Mouse (Mus musculus) midbrain, embryonic 16.5 days (tissue): ENCODE data around the gene Endog. TPM values are rescaled to one million over a fixed set of nuclear protein-coding genes. Genes with fewer than 3 reads are reported as not detected.
A peak's percentile ranks its signal among the peaks of the same experiment; 100 is the strongest.
"Not testable (repeated sequence)": the region's sequence is repeated elsewhere in the genome, so short reads cannot be mapped to it uniquely, and the experiment has no call there.

Experiments used
- ATAC-seq: fragments of 200-750 bp; cut with Nextera tagmentation; 2 replicates; pipeline ENCODE4 v1.8.0; 2017; ENCODE audit warnings: moderate TSS enrichment
- H3K27ac ChIP-seq: fragments of 300-500 bp; sonication (generic); 2 replicates; pipeline ENCODE4 v1.5.1; 2014; ENCODE audit warnings: mild to moderate bottlenecking, low read length, mixed read lengths
- H3K27me3 ChIP-seq: fragments of 300-500 bp; sonication (generic); 2 replicates; pipeline ENCODE4 v1.6.1; 2014; ENCODE audit warnings: low read depth, low read length, mixed read lengths; ENCODE audit not compliant: control insufficient read depth, insufficient read depth
- H3K36me3 ChIP-seq: fragments of 300-500 bp; sonication (generic); 2 replicates; pipeline ENCODE4 v1.6.1; 2014; ENCODE audit warnings: mild to moderate bottlenecking, low read length, moderate library complexity, mixed read lengths; ENCODE audit not compliant: control insufficient read depth, insufficient read depth
- H3K4me1 ChIP-seq: fragments of 300-500 bp; sonication (generic); 2 replicates; pipeline ENCODE4 v1.6.1; 2014; ENCODE audit warnings: mild to moderate bottlenecking, low read length, mixed read lengths; ENCODE audit not compliant: control insufficient read depth, insufficient read depth
- H3K4me2 ChIP-seq: fragments of 300-500 bp; sonication (generic); 2 replicates; pipeline ENCODE4 v1.6.1; 2014; ENCODE audit warnings: mild to moderate bottlenecking, low read length, mixed read lengths
- H3K4me3 ChIP-seq: fragments of 300-500 bp; sonication (generic); 2 replicates; pipeline ENCODE4 v1.5.1; 2014; ENCODE audit warnings: low read depth, mild to moderate bottlenecking, low read length, moderate library complexity, mixed read lengths
- H3K9ac ChIP-seq: fragments of 300-500 bp; sonication (generic); 2 replicates; pipeline ENCODE4 v1.6.1; 2014; ENCODE audit warnings: low read depth, low read length, mixed read lengths
- H3K9me3 ChIP-seq: fragments of 300-500 bp; sonication (generic); replicated peaks from 2 replicates; pipeline ENCODE4 v1.6.1; 2014; ENCODE audit warnings: mild to moderate bottlenecking, low read length, mixed read lengths; ENCODE audit not compliant: control insufficient read depth, poor library complexity, severe bottlenecking
- WGBS: fragments of 180-500 bp; shearing (Covaris S2); extraction: QIAGEN DNeasy Blood & Tissue Kit; methylation state at CpG from one replicate; pipeline ENCODE4 v1.1.7; 2014; 5-methylcytosine and 5-hydroxymethylcytosine counted together
- polyA plus RNA-seq: library from polyadenylated mRNA; unstranded; fragments of >200 nt; fragmentation: Nextera tagmentation; extraction: Ambion mirVana; gene quantifications from 2 replicates; pipeline ENCODE4 v1.2.1, GENCODE M21; 2015

Endog gene
- polyA plus RNA-seq, 1 experiment from 2014 or later, result 27.0 TPM

DNA sequence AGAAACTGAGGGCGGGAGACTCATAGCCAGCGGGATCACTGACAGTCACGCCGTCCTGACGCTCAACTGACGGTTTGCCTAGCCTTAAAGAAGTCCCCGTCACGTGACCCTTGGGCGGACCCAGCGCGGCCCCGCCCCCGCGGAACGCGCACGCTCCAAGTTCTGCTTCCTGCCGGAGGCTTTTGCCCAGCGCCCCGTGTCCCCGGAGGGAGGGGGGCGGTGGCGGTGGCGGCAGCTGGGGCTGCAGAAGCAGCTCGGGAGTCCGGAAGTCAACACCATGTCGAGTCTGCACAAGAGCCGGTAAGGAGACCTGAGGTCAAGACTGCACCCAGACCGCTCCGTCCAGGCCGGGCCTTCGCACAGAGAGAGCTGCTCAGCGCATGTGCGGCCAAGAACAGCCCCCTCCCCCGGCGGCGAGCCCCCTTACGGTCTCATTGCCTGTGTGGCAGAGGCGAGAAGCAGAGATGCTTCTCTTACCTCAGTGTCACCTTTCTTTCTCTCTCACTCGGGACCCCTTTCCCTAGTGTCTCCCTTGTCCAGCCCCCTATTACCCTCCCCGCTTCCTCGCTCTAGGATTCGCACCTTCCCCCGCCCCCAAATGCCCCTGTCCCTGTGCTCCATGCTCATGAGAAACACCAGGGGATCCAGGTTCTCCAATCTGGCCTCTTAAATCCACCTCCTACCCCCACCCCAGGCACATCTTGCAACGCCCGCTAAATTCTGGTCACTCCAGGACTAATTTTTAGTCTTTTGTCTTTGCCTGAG is 37.5 kb upstream of the Endog start, which contains the start of gene Tbc1d13:
Tbc1d13 (plus strand) TSS at position 134 of the 765 bp plus-strand sequence.
- peaks cover 12% of the 10 kb centered on the region for H3K36me3 ChIP-seq
- peak within 1 kb of the TSS; percentile 83 for H3K27ac ChIP-seq
- no peaks in the 10 kb centered on the region for H3K9me3 ChIP-seq
- peak; percentile 93 for ATAC-seq
- H3K9ac ChIP-seq, result peak within 1 kb of the TSS; percentile 74
- H3K4me2 ChIP-seq, result peak within 1 kb of the TSS; percentile 93
- 0% methylated on average over 40 of the region's 46 CpGs for WGBS
- H3K4me1 ChIP-seq, result peaks cover 22% of the 10 kb centered on the region
- peak within 1 kb of the TSS; percentile 79 for H3K4me3 ChIP-seq
- no peaks in the 10 kb centered on the region for H3K27me3 ChIP-seq

DNA sequence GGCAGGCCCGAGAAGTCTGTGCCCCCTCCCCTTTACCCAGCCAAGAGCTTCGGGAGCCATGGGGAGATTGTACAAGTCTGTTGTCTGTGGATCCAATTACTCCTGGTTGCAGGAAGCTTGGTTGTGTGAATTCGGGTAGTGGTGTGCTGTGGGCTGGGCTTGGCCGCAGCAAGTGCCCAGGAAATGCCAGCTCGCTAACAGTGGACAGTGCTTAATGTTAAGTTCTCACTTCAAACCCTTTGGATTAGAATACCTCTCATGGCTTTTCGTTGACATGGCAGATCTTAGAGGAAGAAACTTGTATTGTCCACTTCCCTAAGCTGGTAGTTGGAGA is 36.9 kb upstream of the Endog start:
- no peaks in the 10 kb centered on the region for H3K9me3 ChIP-seq
- H3K4me1 ChIP-seq, result peaks cover 22% of the 10 kb centered on the region
- H3K9ac ChIP-seq, result peak overlapping the region; percentile 74
- WGBS, result 25% methylated on average over 6 of the region's 6 CpGs
- peaks cover 12% of the 10 kb centered on the region for H3K36me3 ChIP-seq
- H3K27ac ChIP-seq, result peak overlapping the region; percentile 83
- ATAC-seq, result peak; percentile 36; the same call in 1 of the 2 replicates
- peak overlapping the region; percentile 93 for H3K4me2 ChIP-seq
- H3K27me3 ChIP-seq, result no peaks in the 10 kb centered on the region
- H3K4me3 ChIP-seq, result peak overlapping the region; percentile 79

DNA sequence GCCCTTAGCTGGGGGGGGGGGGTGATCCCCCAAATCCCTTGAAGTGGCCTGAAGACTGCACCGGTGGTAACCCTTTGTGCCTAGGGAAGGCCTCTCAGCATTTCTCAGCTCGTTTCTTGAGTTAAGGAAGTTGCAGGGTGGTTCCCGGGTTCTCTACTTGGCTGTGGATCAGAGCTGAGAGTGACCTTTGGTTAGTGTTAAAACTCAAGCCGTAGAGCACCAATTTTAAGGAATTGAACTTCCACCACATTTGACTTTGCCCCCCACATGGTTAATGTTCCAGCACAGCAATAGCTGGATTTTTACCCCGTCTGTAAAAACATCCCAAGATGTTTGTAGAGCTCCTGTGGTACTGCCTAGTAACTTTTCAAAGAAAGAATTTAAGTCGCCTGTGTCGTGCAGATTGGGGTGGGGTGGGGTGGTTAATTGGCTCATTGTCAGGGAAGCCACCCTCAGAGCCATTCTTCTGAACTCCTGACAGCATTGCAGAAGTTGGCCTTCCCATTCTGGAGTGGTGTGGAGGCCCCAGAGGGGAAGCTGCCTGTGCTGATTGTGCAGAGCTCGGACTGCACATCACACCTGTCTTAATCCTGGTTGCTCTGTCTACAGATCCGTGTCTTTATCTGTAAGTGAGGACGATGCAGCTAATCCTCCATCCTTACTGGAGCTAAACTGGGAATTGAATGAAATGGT is 36.2 kb upstream of the Endog start:
- WGBS, result 42% methylated on average over 10 of the region's 10 CpGs
- Histone ChIP-seq H3K4me2 (peak overlapping the region; percentile 93), H3K4me3 (peak overlapping the region; percentile 79), H3K9me3 (no peaks in the 10 kb centered on the region), H3K36me3 (peaks cover 12% of the 10 kb centered on the region), H3K9ac (peak overlapping the region; percentile 74; the same call in 1 of the 2 replicates), H3K27ac (no peak overlapping the region), H3K27me3 (no peaks in the 10 kb centered on the region), H3K4me1 (peaks cover 22% of the 10 kb centered on the region)
- ATAC-seq, result no peak

- H3K36me3 ChIP-seq, result peaks cover 23% of the 10 kb centered on the region
Observed at GRCm38 (mm10) chr2:30136458-30136857, 34.8 kb upstream of the Endog start.

GRCm38 (mm10) chr2:30140021-30140420 is 31.3 kb upstream of the Endog start:
- not testable (repeated sequence) for H3K4me3 ChIP-seq, H3K27me3 ChIP-seq, H3K4me2 ChIP-seq, H3K9me3 ChIP-seq, H3K4me1 ChIP-seq, H3K9ac ChIP-seq, ATAC-seq, H3K27ac ChIP-seq
- 94% methylated on average over 4 of the region's 4 CpGs for WGBS
- H3K36me3 ChIP-seq, result peaks cover 47% of the 10 kb centered on the region

More at GRCm38 (mm10) chr2:30136458-30136857, 34.8 kb upstream of the Endog start:
- no peaks in the 10 kb centered on the region for H3K27me3 ChIP-seq
- no peak overlapping the region for H3K4me2 ChIP-seq
- H3K4me3 ChIP-seq, result no peak overlapping the region
- 92% methylated on average over 10 of the region's 10 CpGs for WGBS
- no peak for ATAC-seq
- H3K9ac ChIP-seq, result no peak overlapping the region
- peaks cover 22% of the 10 kb centered on the region for H3K4me1 ChIP-seq
- no peaks in the 10 kb centered on the region for H3K9me3 ChIP-seq
- H3K27ac ChIP-seq, result no peak overlapping the region

DNA sequence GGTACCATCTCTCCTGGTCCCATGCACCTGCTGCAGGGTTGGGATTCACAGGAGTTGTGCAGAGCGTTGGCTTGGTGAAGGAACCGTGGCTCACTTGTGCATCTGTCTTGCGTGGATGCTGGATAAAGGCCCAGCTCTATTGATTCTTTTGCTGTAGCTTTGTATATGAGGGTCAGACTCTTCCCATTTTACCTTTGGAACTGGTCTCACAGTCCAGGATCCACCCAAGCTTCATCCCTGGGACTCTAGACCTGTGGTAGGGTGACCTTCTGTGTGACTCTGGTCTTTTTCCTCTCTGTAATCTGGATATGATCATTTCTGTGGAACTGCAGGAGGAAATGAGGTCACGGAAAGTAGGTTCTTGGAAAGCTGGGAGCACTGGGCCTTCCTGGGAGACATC is 26.9 kb upstream of the Endog start:
- no peak overlapping the region for H3K9ac ChIP-seq
- no peak overlapping the region for H3K4me2 ChIP-seq
- WGBS, result 95% methylated on average over 4 of the region's 4 CpGs
- H3K36me3 ChIP-seq, result peaks cover 66% of the 10 kb centered on the region
- no peak overlapping the region for H3K27ac ChIP-seq
- H3K4me1 ChIP-seq, result no peaks in the 10 kb centered on the region
- no peak overlapping the region for H3K4me3 ChIP-seq
- no peak for ATAC-seq
- H3K9me3 ChIP-seq, result no peaks in the 10 kb centered on the region
- no peaks in the 10 kb centered on the region for H3K27me3 ChIP-seq

DNA sequence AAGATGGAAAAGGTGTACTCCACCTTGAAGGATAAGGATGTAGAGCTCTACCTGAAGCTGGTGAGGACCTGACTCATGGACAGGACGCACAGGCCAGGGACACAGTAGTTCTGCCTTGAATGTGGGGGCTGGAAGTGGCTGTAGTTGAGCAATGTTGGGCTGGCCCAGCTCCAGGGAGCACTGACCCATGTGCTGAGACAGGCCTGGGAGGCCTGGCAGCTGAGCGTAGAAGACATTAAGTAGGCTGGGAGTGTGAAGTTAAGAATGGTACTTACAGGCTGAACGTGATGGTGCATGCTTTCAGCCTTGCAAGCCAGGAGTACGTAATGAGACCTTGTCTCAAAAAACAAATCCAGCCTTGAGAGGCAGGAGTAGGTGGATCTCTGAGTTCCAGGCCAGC is 23.8 kb upstream of the Endog start:
- no peak for ATAC-seq
- Histone ChIP-seq H3K4me1 (no peaks in the 10 kb centered on the region), H3K4me3 (no peak overlapping the region), H3K36me3 (peaks cover 57% of the 10 kb centered on the region), H3K27ac (no peak overlapping the region), H3K9me3 (no peaks in the 10 kb centered on the region), H3K27me3 (no peaks in the 10 kb centered on the region), H3K4me2 (no peak overlapping the region), H3K9ac (no peak overlapping the region)
- WGBS, result 93% methylated on average over 4 of the region's 4 CpGs

GRCm38 (mm10) chr2:30151840-30152239 is 19.5 kb upstream of the Endog start:
- 91% methylated on average over 11 of the region's 11 CpGs for WGBS
- Histone ChIP-seq H3K27ac (no peak overlapping the region), H3K4me2 (no peak overlapping the region), H3K36me3 (peaks cover 31% of the 10 kb centered on the region), H3K9ac (no peak overlapping the region), H3K9me3 (no peaks in the 10 kb centered on the region), H3K4me1 (no peaks in the 10 kb centered on the region), H3K27me3 (no peaks in the 10 kb centered on the region), H3K4me3 (no peak overlapping the region)
- no peak for ATAC-seq

DNA sequence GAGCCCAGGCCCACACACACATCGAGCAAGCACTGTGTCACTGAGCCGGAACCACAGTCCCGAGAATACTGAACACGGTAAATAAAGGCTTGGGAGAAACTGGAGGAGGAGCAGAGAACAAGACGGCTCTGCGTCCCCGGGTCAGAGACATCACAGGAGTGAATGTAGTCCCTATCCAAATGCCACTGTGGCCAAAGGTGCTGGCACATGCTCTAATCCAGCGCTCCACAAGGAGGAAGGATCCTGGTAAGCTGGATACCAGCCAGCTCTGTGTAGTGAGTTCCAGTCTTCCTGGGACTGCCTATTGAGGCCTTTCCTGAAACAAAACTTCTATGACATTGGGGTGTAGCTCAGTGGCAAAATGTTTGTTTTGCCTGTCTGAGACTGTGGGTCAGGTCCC is 18.7 kb upstream of the Endog start:
- H3K9me3 ChIP-seq, result no peaks in the 10 kb centered on the region
- H3K27ac ChIP-seq, result no peak overlapping the region
- ATAC-seq, result no peak
- no peak overlapping the region for H3K4me2 ChIP-seq
- 82% methylated on average over 8 of the region's 8 CpGs for WGBS
- H3K27me3 ChIP-seq, result no peaks in the 10 kb centered on the region
- no peaks in the 10 kb centered on the region for H3K4me1 ChIP-seq
- no peak overlapping the region for H3K4me3 ChIP-seq
- H3K36me3 ChIP-seq, result peaks cover 24% of the 10 kb centered on the region
- H3K9ac ChIP-seq, result no peak overlapping the region
